Mouse (Mus musculus): ENCODE data around the gene Prkaa2. TPM values are rescaled to one million over a fixed set of nuclear protein-coding genes. Genes with fewer than 3 reads are reported as not detected.

The Prkaa2 gene
- total and polyA plus RNA-seq, 3 experiments, result 0.11 TPM; not detected in 2

DNA sequence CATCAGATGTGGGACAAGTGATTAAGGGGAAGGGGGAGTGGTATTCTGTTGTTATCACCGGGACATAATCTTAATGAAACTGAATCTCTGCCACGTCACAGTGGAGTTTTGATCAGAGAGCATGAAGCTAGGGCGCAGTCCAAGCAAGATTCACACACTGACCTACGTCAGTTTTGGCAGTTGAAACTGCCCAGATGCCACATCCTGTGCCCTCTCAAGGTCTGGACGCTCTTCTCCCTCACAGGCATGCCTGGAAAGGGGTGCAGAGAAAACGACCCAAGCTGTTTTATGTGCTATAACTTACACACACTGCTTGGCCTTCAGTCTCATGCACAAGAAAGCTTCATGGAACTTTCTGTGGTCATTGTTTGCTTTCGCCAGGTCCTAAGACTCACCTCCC is 122.1 kb downstream of the Prkaa2 start:
- Histone ChIP-seq H3K36me3 (replicated peaks) (no peaks in the 10 kb centered on the region), H3K4me3 (ENCODE audit: low read depth, low read length) (no peak overlapping the region), H3K9me3 (replicated peaks) (peaks cover 33% of the 10 kb centered on the region), H3K27me3 (ENCODE audit: insufficient read depth, low read length) (no peaks in the 10 kb centered on the region), H3K4me1 (ENCODE audit: insufficient read depth, low read depth, low read length) (no peaks in the 10 kb centered on the region)
- ATAC-seq (ENCODE audit: extremely low read depth, insufficient number of reproducible peaks, low FRiP score, poor library complexity, severe bottlenecking) (no peak), DNase-seq (ENCODE audit: low spot score) (no peak)
- no peak for TF ChIP-seq TAL1 (conservative IDR thresholded peaks at IDR 0.05; ENCODE audit: low read depth, low read length)
- TF ChIP-seq GATA1 (IDR thresholded peaks at IDR 0.05; ENCODE audit: borderline replicate concordance, low read length), result no peak
- no peak for TF ChIP-seq POLR2AphosphoS5 (IDR thresholded peaks at IDR 0.05; ENCODE audit: insufficient replicate concordance, low read depth, low read length)
- no peak for TF ChIP-seq CTCF (IDR thresholded peaks at IDR 0.05; ENCODE audit: low read depth, low read length)

DNA sequence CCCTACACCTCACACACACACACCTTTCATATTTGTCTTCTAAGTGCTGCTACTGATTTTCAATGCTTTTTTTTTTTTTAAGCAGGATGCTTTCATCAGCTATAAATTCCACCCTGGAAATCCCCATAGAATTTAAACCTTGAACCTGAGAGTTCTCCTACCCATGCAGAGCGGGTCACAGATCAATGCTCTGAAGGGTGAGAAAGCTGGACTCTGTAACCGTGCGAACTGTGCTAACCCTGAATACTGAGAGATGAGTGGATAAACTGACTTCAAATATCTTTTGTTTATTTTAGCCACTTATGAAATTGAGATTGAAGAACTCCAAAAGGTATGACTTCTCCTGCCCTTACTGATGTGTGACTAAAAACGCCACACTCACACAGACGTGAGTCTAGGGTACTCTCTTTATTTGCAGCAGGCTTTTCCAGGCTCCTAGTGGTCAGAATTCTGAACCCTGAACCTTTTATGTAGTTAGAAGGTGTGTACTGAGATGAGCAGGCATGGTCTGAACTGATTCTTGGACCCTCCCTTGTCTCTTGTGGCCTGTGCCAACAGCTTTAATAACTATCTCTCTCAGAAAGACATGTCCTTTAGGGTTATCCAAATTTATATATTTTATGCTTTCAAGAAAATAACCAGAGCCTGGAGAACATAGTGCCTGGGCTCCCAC is 123.6 kb downstream of the Prkaa2 start:
- DNase-seq (ENCODE audit: low spot score) (no peak), ATAC-seq (ENCODE audit: extremely low read depth, insufficient number of reproducible peaks, low FRiP score, poor library complexity, severe bottlenecking) (no peak)
- Histone ChIP-seq H3K9me3 (replicated peaks) (peaks cover 30% of the 10 kb centered on the region), H3K4me3 (ENCODE audit: low read depth, low read length) (no peak overlapping the region), H3K36me3 (replicated peaks) (no peaks in the 10 kb centered on the region), H3K27me3 (ENCODE audit: insufficient read depth, low read length) (no peaks in the 10 kb centered on the region), H3K4me1 (ENCODE audit: insufficient read depth, low read depth, low read length) (no peaks in the 10 kb centered on the region)
- TF ChIP-seq CTCF (IDR thresholded peaks at IDR 0.05; ENCODE audit: low read depth, low read length) (no peak), POLR2AphosphoS5 (IDR thresholded peaks at IDR 0.05; ENCODE audit: insufficient replicate concordance, low read depth, low read length) (no peak), TAL1 (conservative IDR thresholded peaks at IDR 0.05; ENCODE audit: low read depth, low read length) (no peak), GATA2 (IDR thresholded peaks at IDR 0.05; ENCODE audit: borderline replicate concordance, low read depth, low read length) (no peak), GATA1 (IDR thresholded peaks at IDR 0.05; ENCODE audit: borderline replicate concordance, low read length) (no peak)

Other genes starting within 250 kb of the Prkaa2 start
- gene C8a, start 233.5 kb downstream of the Prkaa2 start, total RNA-seq (2014; fragmentation: Nextera tagmentation), result not detected in 2 replicates
- not detected in 2 replicates for gene C8a, start 233.5 kb downstream of the Prkaa2 start, total RNA-seq (2017)
- gene C8a, start 233.5 kb downstream of the Prkaa2 start, polyA plus RNA-seq (2012), result not detected in 2 replicates
- gene Fyb2, start 196.4 kb downstream of the Prkaa2 start, total RNA-seq (2014; fragmentation: Nextera tagmentation), result not detected in 2 replicates
- 0.11 TPM in 1 of 2 replicates, not detected in the other for gene Fyb2, start 196.4 kb downstream of the Prkaa2 start, total RNA-seq (2017)
- not detected in 2 replicates for gene Fyb2, start 196.4 kb downstream of the Prkaa2 start, polyA plus RNA-seq (2012)
- gene Plpp3, start 47.5 kb upstream of the Prkaa2 start, total RNA-seq (2014; fragmentation: Nextera tagmentation), result not detected in 2 replicates
- gene Plpp3, start 47.5 kb upstream of the Prkaa2 start, total RNA-seq (2017), result 0.06 TPM in 1 of 2 replicates, not detected in the other
- not detected in 2 replicates for gene Plpp3, start 47.5 kb upstream of the Prkaa2 start, polyA plus RNA-seq (2012)

Measured in G1E (cell line).